8 mouse cellular contexts compared by ENCODE assay signal in the genomic region with DNA sequence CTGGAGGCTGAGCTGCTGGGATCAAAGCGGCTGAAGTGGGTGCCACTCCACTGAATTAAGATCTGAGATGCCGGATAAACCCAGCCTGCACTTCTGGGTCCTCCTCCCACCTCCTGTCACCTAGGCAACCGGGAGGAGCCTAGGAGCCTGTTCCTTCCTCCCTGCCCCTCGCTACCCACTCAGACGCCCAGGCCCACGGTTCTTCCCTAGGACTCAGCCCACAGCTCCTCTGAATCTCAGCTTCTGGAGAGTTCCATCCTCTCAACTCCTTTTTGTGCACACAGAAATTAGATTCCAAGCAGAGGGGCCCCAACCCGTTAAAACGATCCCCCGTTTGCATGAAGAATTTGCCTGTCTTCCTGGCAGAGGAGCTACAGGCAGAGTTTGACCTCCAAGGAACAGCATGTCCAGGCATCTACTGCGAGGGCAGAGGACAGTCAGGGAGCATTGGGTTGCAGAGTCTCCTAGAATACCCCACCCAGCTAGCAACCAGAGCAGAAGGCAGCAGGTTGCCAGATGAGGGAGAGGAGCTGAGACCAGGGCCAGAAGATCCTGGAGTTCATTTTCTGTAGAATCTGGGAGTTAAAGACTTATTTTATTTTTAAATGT.
DNase-seq lines count a peak whose midpoint lies in the region; ATAC-seq and TF ChIP-seq lines count a peak whose summit lies in the region.

No protein-coding gene starts in this region.

- H3K4me2 ChIP-seq in embryonic facial prominence, embryonic 12.5 days (replicated peaks) = peak overlapping the region; percentile 35
- H3K4me2 ChIP-seq in intestine, postnatal 0 days (replicated peaks; ENCODE audit: low read depth) = peak overlapping the region; percentile 46
- H3K4me2 ChIP-seq in midbrain, embryonic 12.5 days (replicated peaks) = peak overlapping the region; percentile 47

- DNase-seq in brain, adult 2 months (ENCODE audit: low read depth, low spot score) = peak; percentile 95
- DNase-seq in heart, adult 18-20 months = peak; percentile 70 to 78
- DNase-seq in left cerebral cortex, postnatal 10 days (ENCODE audit: extremely low spot score in 1 of 2, low spot score in 2 of 2) = peak; percentile 81 to 89
- DNase-seq in skeletal muscle tissue, adult 2 months (ENCODE audit: low read depth, low spot score) = peak; percentile 45
- no peak for DNase-seq in spleen, postnatal 4 days (ENCODE audit: low spot score in 2 of 2)

- 3% methylated on average over 10 of the region's 10 CpGs for WGBS in embryonic facial prominence, embryonic 12.5 days
- 11% methylated on average over 10 of the region's 10 CpGs for WGBS in intestine, postnatal 0 days
- 2% methylated on average over 10 of the region's 10 CpGs for WGBS in midbrain, embryonic 12.5 days

- 0 out of 2 replicates have a peak overlapping the region, but pooled peaks have one; percentile 2 for H3K9ac ChIP-seq in embryonic facial prominence, embryonic 12.5 days
- no peak overlapping the region for H3K9ac ChIP-seq in intestine, postnatal 0 days (ENCODE audit: low read depth, low read length)
- no peak overlapping the region; the same call in 1 of the 2 replicates for H3K9ac ChIP-seq in midbrain, embryonic 12.5 days (replicated peaks)

- intact Hi-C loops in left cerebral cortex, postnatal 10 days (cut with DNase I) = loop anchor here (5.0 kb wide), 1 partner anchor 77 kb away; no protein-coding TSS in a partner anchor

- ATAC-seq in embryonic facial prominence, embryonic 12.5 days (ENCODE audit: insufficient number of reproducible peaks, insufficient read depth, low FRiP score, low TSS enrichment) = peak; percentile 85
- no peak for ATAC-seq in intestine, postnatal 0 days
- ATAC-seq in midbrain, embryonic 12.5 days (ENCODE audit: low FRiP score, low read depth) = peak; percentile 87

- H3K4me1 ChIP-seq in embryonic facial prominence, embryonic 12.5 days = peaks cover 13% of the 10 kb centered on the region
- H3K4me1 ChIP-seq in intestine, postnatal 0 days (replicated peaks; ENCODE audit: control insufficient read depth, insufficient read depth, low read length) = peaks cover 18% of the 10 kb centered on the region; the same call in 1 of the 2 replicates
- H3K4me1 ChIP-seq in midbrain, embryonic 12.5 days = peaks cover 13% of the 10 kb centered on the region

- peaks cover 8% of the 10 kb centered on the region; the same call in 1 of the 2 replicates for H3K9me3 ChIP-seq in embryonic facial prominence, embryonic 12.5 days
- no peaks in the 10 kb centered on the region for H3K9me3 ChIP-seq in intestine, postnatal 0 days (ENCODE audit: control insufficient read depth)
- H3K9me3 ChIP-seq in midbrain, embryonic 12.5 days = peaks cover 11% of the 10 kb centered on the region

- H3K4me3 ChIP-seq in embryonic facial prominence, embryonic 12.5 days = 0 out of 2 replicates have a peak overlapping the region, but pooled peaks have one; percentile 7
- H3K4me3 ChIP-seq in intestine, postnatal 0 days (ENCODE audit: low read depth, low read length) = 0 out of 2 replicates have a peak overlapping the region, but pooled peaks have one; percentile 5
- peak overlapping the region; percentile 9 for H3K4me3 ChIP-seq in midbrain, embryonic 12.5 days

- H3K27me3 ChIP-seq in embryonic facial prominence, embryonic 12.5 days = no peaks in the 10 kb centered on the region
- H3K27me3 ChIP-seq in intestine, postnatal 0 days (replicated peaks; ENCODE audit: control insufficient read depth, insufficient read depth, low read length) = no peaks in the 10 kb centered on the region
- peaks cover 23% of the 10 kb centered on the region for H3K27me3 ChIP-seq in midbrain, embryonic 12.5 days

- H3K27ac ChIP-seq in embryonic facial prominence, embryonic 12.5 days = peak overlapping the region; percentile 67
- H3K27ac ChIP-seq in intestine, postnatal 0 days (ENCODE audit: low read depth, low read length) = 0 out of 2 replicates have a peak overlapping the region, but pooled peaks have one; percentile 28
- H3K27ac ChIP-seq in midbrain, embryonic 12.5 days (replicated peaks) = peak overlapping the region; percentile 89

- no peak for TF ChIP-seq CTCF in intestine, postnatal 0 days (IDR thresholded peaks at IDR 0.05; ENCODE audit: low read depth)

- H3K36me3 ChIP-seq in embryonic facial prominence, embryonic 12.5 days = no peaks in the 10 kb centered on the region
- H3K36me3 ChIP-seq in intestine, postnatal 0 days (ENCODE audit: control insufficient read depth, insufficient read depth) = no peaks in the 10 kb centered on the region
- no peaks in the 10 kb centered on the region for H3K36me3 ChIP-seq in midbrain, embryonic 12.5 days

Comparison
In these comparisons a context has a peak if more than half of its experiments do, and no peak if none do; other contexts are left out.
1. DNase-seq: peak in brain, adult 2 months (single experiment), heart, adult 18-20 months (2 of 2), left cerebral cortex, postnatal 10 days (2 of 2) and skeletal muscle tissue, adult 2 months (single experiment); none in spleen, postnatal 4 days (0 of 2).
2. H3K27ac ChIP-seq: peak in every context shown above with its lines; median percentile 89 in midbrain, embryonic 12.5 days; 67 in embryonic facial prominence, embryonic 12.5 days; 28 in intestine, postnatal 0 days.
3. Peak in every context shown above with its lines, with median percentiles within 50 percentile points of each other: H3K4me2 ChIP-seq and H3K4me3 ChIP-seq.